Mouse (Mus musculus): Measurements from ENCODE around the gene Hspa12a. TPM values are rescaled to one million over a fixed set of nuclear protein-coding genes. Genes with fewer than 3 reads are reported as not detected.
"Not testable (repeated sequence)": the region's sequence is repeated elsewhere in the genome, so short reads cannot be mapped to it uniquely, and the experiment has no call there.

Hspa12a gene
- total RNA-seq, 2 experiments from 2014 or later: 55.1 to 109 TPM

- no peak for DNase-seq
Measured at GRCm38 (mm10) chr19:58910941-58911368, 32.5 kb downstream of the Hspa12a start.

GRCm38 (mm10) chr19:58908018-58908417 lies 35.4 kb downstream of the Hspa12a start:
- no peak for DNase-seq

- no peak for DNase-seq
Measured at GRCm38 (mm10) chr19:58906685-58907084, 36.8 kb downstream of the Hspa12a start.

- peak; percentile 88 for DNase-seq
Measured at GRCm38 (mm10) chr19:58903899-58904327, 39.5 kb downstream of the Hspa12a start.

GRCm38 (mm10) chr19:58903079-58903898 lies 40.2 kb downstream of the Hspa12a start:
- DNase-seq: no peak

GRCm38 (mm10) chr19:58900471-58900870 lies 43.0 kb downstream of the Hspa12a start:
- not testable (repeated sequence) for DNase-seq

GRCm38 (mm10) chr19:58896216-58896615 lies 47.2 kb downstream of the Hspa12a start:
- no peak for DNase-seq

GRCm38 (mm10) chr19:58889306-58890038 lies 54.0 kb downstream of the Hspa12a start:
- DNase-seq: no peak

GRCm38 (mm10) chr19:58886467-58886866 lies 57.0 kb downstream of the Hspa12a start:
- DNase-seq: no peak

- DNase-seq: no peak
Measured at GRCm38 (mm10) chr19:58883451-58883850, 60.0 kb downstream of the Hspa12a start.

- DNase-seq: peak; percentile 27 to 44
Measured at GRCm38 (mm10) chr19:58882336-58882735, 61.1 kb downstream of the Hspa12a start.

- no peak for DNase-seq
Measured at GRCm38 (mm10) chr19:58879330-58879957, 64.0 kb downstream of the Hspa12a start.

- DNase-seq: no peak
Measured at GRCm38 (mm10) chr19:58878560-58878959, 64.9 kb downstream of the Hspa12a start.

- peak in 1 of 2 experiments; percentile 49 for DNase-seq
Measured at GRCm38 (mm10) chr19:58873536-58873935, 69.9 kb downstream of the Hspa12a start.

- DNase-seq: no peak
Measured at GRCm38 (mm10) chr19:58872381-58873259, 70.8 kb downstream of the Hspa12a start.

GRCm38 (mm10) chr19:58871878-58872277 lies 71.6 kb downstream of the Hspa12a start:
- DNase-seq: no peak

- DNase-seq: no peak
Measured at GRCm38 (mm10) chr19:58866651-58867050, 76.8 kb downstream of the Hspa12a start.

GRCm38 (mm10) chr19:58865224-58865623 lies 78.2 kb downstream of the Hspa12a start:
- no peak for DNase-seq

- peak; percentile 15 to 43 for DNase-seq
Measured at GRCm38 (mm10) chr19:58864006-58864573, 79.4 kb downstream of the Hspa12a start.

GRCm38 (mm10) chr19:58861174-58861760 lies 82.2 kb downstream of the Hspa12a start:
- no peak for DNase-seq
